Mouse (Mus musculus) hindbrain, embryonic 14.5 days (tissue): ENCODE measurements around the gene Atp7b. TPM values are rescaled to one million over a fixed set of nuclear protein-coding genes. Genes with fewer than 3 reads are reported as not detected.
A peak's percentile ranks its signal among the peaks of the same experiment; 100 is the strongest.

Experiments used
- ATAC-seq: fragments of 200-750 bp; cut with Nextera tagmentation; 2 replicates; pipeline ENCODE4 v1.8.0; 2017; ENCODE audit warnings: moderate number of reproducible peaks, mild to moderate bottlenecking, moderate TSS enrichment, moderate library complexity; ENCODE audit not compliant: low FRiP score
- DNase-seq: peaks from one replicate; pipeline ENCODE4 v3.0.0-alpha.2; 2015; ENCODE audit warnings: low spot score
- H3K27ac ChIP-seq: fragments of 300-500 bp; sonication (generic); 2 replicates; pipeline ENCODE4 v1.5.1; 2014; ENCODE audit warnings: mild to moderate bottlenecking, moderate library complexity
- H3K27me3 ChIP-seq: fragments of 300-500 bp; sonication (generic); 2 replicates; pipeline ENCODE4 v1.6.1; 2014; ENCODE audit warnings: mild to moderate bottlenecking, low read length, mixed read lengths; ENCODE audit not compliant: control insufficient read depth, insufficient read depth
- H3K36me3 ChIP-seq: fragments of 300-500 bp; sonication (generic); replicated peaks from 2 replicates; pipeline ENCODE4 v1.6.1; 2014; ENCODE audit not compliant: control insufficient read depth, insufficient read depth
- H3K4me1 ChIP-seq: fragments of 300-500 bp; sonication (generic); replicated peaks from 2 replicates; pipeline ENCODE4 v1.6.1; 2014; ENCODE audit warnings: antibody characterized with exemption, low read length, mixed read lengths; ENCODE audit not compliant: control insufficient read depth, insufficient read depth
- H3K4me2 ChIP-seq: fragments of 300-500 bp; sonication (generic); replicated peaks from 2 replicates; pipeline ENCODE4 v1.6.1; 2014; ENCODE audit warnings: mild to moderate bottlenecking, moderate library complexity
- H3K4me3 ChIP-seq: fragments of 300-500 bp; sonication (generic); replicated peaks from 2 replicates; pipeline ENCODE4 v1.5.1; 2014; ENCODE audit warnings: mild to moderate bottlenecking, low read length
- H3K9ac ChIP-seq: fragments of 300-500 bp; sonication (generic); 2 replicates; pipeline ENCODE4 v1.6.1; 2014
- H3K9me3 ChIP-seq: fragments of 300-500 bp; sonication (generic); 2 replicates; pipeline ENCODE4 v1.6.1; 2016; ENCODE audit warnings: low read length; ENCODE audit not compliant: control insufficient read depth
- WGBS: fragments of 180-500 bp; shearing (Covaris S2); extraction: QIAGEN DNeasy Blood & Tissue Kit; methylation state at CpG from one replicate; pipeline ENCODE4 v1.1.7; 2014; 5-methylcytosine and 5-hydroxymethylcytosine counted together
- polyA plus RNA-seq: library from polyadenylated mRNA; unstranded; fragments of >200 nt; fragmentation: Nextera tagmentation; extraction: Ambion mirVana; gene quantifications from 2 replicates; pipeline ENCODE4 v1.2.1, GENCODE M21; 2014

Gene Atp7b
- polyA plus RNA-seq, 1 experiment from 2014 or later, result 2.0 TPM

GRCm38 (mm10) chr8:22004750-22005522, 55.2 kb downstream of the Atp7b start:
- no peaks in the 10 kb centered on the region for H3K27me3 ChIP-seq
- ATAC-seq, result no peak
- WGBS, result 87% methylated on average over 14 of the region's 14 CpGs
- no peak overlapping the region for H3K9ac ChIP-seq
- H3K4me2 ChIP-seq, result no peak overlapping the region
- no peaks in the 10 kb centered on the region for H3K4me1 ChIP-seq
- H3K4me3 ChIP-seq, result no peak overlapping the region
- DNase-seq, result no peak
- no peak overlapping the region for H3K27ac ChIP-seq
- no peaks in the 10 kb centered on the region for H3K36me3 ChIP-seq
- H3K9me3 ChIP-seq, result no peaks in the 10 kb centered on the region

GRCm38 (mm10) chr8:21995181-21995580, 64.9 kb downstream of the Atp7b start:
- H3K4me3 ChIP-seq, result no peak overlapping the region
- DNase-seq (no peak), ATAC-seq (no peak)
- 53% methylated on average over 3 of the region's 3 CpGs for WGBS
- H3K36me3 ChIP-seq, result no peaks in the 10 kb centered on the region
- H3K9ac ChIP-seq, result no peak overlapping the region
- no peaks in the 10 kb centered on the region for H3K27me3 ChIP-seq
- no peak overlapping the region for H3K27ac ChIP-seq
- H3K9me3 ChIP-seq, result no peaks in the 10 kb centered on the region
- no peaks in the 10 kb centered on the region for H3K4me1 ChIP-seq
- H3K4me2 ChIP-seq, result no peak overlapping the region

GRCm38 (mm10) chr8:21992184-21992583, 67.9 kb downstream of the Atp7b start:
- no peak overlapping the region for H3K4me2 ChIP-seq
- DNase-seq (peak; percentile 61), ATAC-seq (peak; percentile 81)
- no peaks in the 10 kb centered on the region for H3K36me3 ChIP-seq
- no peaks in the 10 kb centered on the region for H3K9me3 ChIP-seq
- no peaks in the 10 kb centered on the region for H3K4me1 ChIP-seq
- H3K27me3 ChIP-seq, result no peaks in the 10 kb centered on the region
- H3K27ac ChIP-seq, result no peak overlapping the region
- H3K9ac ChIP-seq, result no peak overlapping the region
- no peak overlapping the region for H3K4me3 ChIP-seq
- 25% methylated on average over 6 of the region's 6 CpGs for WGBS

- H3K27ac ChIP-seq, result no peak overlapping the region
- no peak overlapping the region for H3K9ac ChIP-seq
- no peak overlapping the region for H3K4me3 ChIP-seq
- no peaks in the 10 kb centered on the region for H3K36me3 ChIP-seq
- H3K4me1 ChIP-seq, result no peaks in the 10 kb centered on the region
- DNase-seq (peak; percentile 59), ATAC-seq (peak; percentile 79)
- H3K9me3 ChIP-seq, result no peaks in the 10 kb centered on the region
- whole genome bisulfite sequencing, result 55% methylated on average over 8 of the region's 8 CpGs
- H3K27me3 ChIP-seq, result no peaks in the 10 kb centered on the region
- no peak overlapping the region for H3K4me2 ChIP-seq
Observed at GRCm38 (mm10) chr8:21981664-21982337, 78.3 kb downstream of the Atp7b start.

GRCm38 (mm10) chr8:21978193-21978592, 81.9 kb downstream of the Atp7b start:
- Histone ChIP-seq H3K36me3 (no peaks in the 10 kb centered on the region), H3K9me3 (no peaks in the 10 kb centered on the region), H3K4me3 (no peak overlapping the region), H3K27ac (no peak overlapping the region), H3K9ac (no peak overlapping the region), H3K4me1 (no peaks in the 10 kb centered on the region), H3K4me2 (no peak overlapping the region), H3K27me3 (no peaks in the 10 kb centered on the region)
- WGBS, result 56% methylated on average over 4 of the region's 4 CpGs
- ATAC-seq, result peak; percentile 59; the same call in 1 of the 2 replicates
- no peak for DNase-seq

- H3K27ac ChIP-seq, result no peak within 1 kb of the TSS
- H3K36me3 ChIP-seq, result no peaks in the 10 kb centered on the region
- H3K4me3 ChIP-seq, result no peak within 1 kb of the TSS
- no peak within 1 kb of the TSS for H3K4me2 ChIP-seq
- no peaks in the 10 kb centered on the region for H3K9me3 ChIP-seq
- DNase-seq (no peak), ATAC-seq (no peak)
- no peak within 1 kb of the TSS for H3K9ac ChIP-seq
- no peaks in the 10 kb centered on the region for H3K4me1 ChIP-seq
- 94% methylated on average over 3 of the region's 3 CpGs for WGBS
- no peaks in the 10 kb centered on the region for H3K27me3 ChIP-seq
Observed at GRCm38 (mm10) chr8:21969475-21969874, 90.6 kb downstream of the Atp7b start, which contains the start of gene Ccdc70. Gene Ccdc70 (plus strand): TSS chr8:21969775.

GRCm38 (mm10) chr8:21966646-21967045, 93.5 kb downstream of the Atp7b start:
- H3K4me3 ChIP-seq, result no peak overlapping the region
- ATAC-seq, result no peak

GRCm38 (mm10) chr8:21958414-21958813, 101.7 kb downstream of the Atp7b start, which contains the start of gene Fam90a1a:
Gene Fam90a1a (plus strand): TSS chr8:21958714.
- H3K27me3 ChIP-seq, result no peaks in the 10 kb centered on the region
- no peak within 1 kb of the TSS for H3K4me3 ChIP-seq
- H3K27ac ChIP-seq, result no peak within 1 kb of the TSS
- H3K4me1 ChIP-seq, result no peaks in the 10 kb centered on the region
- DNase-seq, result no peak
- H3K9ac ChIP-seq, result no peak within 1 kb of the TSS
- no peaks in the 10 kb centered on the region for H3K9me3 ChIP-seq
- no peak for ATAC-seq
- WGBS, result 96% methylated on average over 2 of the region's 2 CpGs
- no peaks in the 10 kb centered on the region for H3K36me3 ChIP-seq
- H3K4me2 ChIP-seq, result no peak within 1 kb of the TSS

More at GRCm38 (mm10) chr8:21966646-21967045, 93.5 kb downstream of the Atp7b start:
- 74% methylated on average over 1 of the region's 1 CpGs for WGBS
- Histone ChIP-seq H3K9ac (no peak overlapping the region), H3K4me2 (no peak overlapping the region), H3K27ac (no peak overlapping the region), H3K4me1 (no peaks in the 10 kb centered on the region), H3K9me3 (no peaks in the 10 kb centered on the region), H3K36me3 (no peaks in the 10 kb centered on the region), H3K27me3 (no peaks in the 10 kb centered on the region)
- no peak for DNase-seq

- Histone ChIP-seq H3K9ac (no peak overlapping the region), H3K4me3 (no peak overlapping the region), H3K27me3 (no peaks in the 10 kb centered on the region), H3K4me1 (no peaks in the 10 kb centered on the region), H3K4me2 (no peak overlapping the region), H3K9me3 (no peaks in the 10 kb centered on the region), H3K27ac (no peak overlapping the region), H3K36me3 (no peaks in the 10 kb centered on the region)
- no peak for ATAC-seq
- no peak for DNase-seq
- 79% methylated on average over 3 of the region's 3 CpGs for WGBS
Observed at GRCm38 (mm10) chr8:21956336-21956735, 103.8 kb downstream of the Atp7b start.
